Mouse (Mus musculus) urinary bladder, postnatal 25 days (tissue): ENCODE results near the gene Ctbs.

Source experiments
- DNase-seq: peaks from one replicate; pipeline ENCODE4 v3.0.0; 2022; ENCODE audit warnings: low spot score

Gene Ctbs

GRCm38 (mm10) chr3:146433681-146434350 lies 15.8 kb upstream of the Ctbs start:
- DNase-seq: no peak

DNA sequence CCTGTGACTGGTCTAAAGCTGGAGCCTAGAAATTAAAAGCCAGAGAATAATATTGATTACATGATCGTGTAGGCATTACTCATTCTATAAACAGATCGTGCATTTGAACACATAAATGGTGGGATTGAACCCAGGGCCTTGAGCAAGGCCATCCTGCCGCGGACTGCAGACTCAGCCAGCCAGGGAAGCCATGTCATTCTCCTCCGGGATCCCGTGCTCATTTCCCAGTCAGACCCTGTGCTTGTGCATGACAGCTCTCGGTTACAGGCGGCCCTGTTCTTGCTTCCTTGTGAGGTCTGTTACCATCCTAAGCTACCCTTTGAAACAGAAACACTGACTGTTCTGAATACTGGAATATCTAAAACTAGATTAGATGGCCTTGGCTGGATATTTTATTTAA lies 14.9 kb upstream of the Ctbs start:
- DNase-seq: no peak

GRCm38 (mm10) chr3:146435533-146435932 lies 14.1 kb upstream of the Ctbs start:
- no peak for DNase-seq

DNA sequence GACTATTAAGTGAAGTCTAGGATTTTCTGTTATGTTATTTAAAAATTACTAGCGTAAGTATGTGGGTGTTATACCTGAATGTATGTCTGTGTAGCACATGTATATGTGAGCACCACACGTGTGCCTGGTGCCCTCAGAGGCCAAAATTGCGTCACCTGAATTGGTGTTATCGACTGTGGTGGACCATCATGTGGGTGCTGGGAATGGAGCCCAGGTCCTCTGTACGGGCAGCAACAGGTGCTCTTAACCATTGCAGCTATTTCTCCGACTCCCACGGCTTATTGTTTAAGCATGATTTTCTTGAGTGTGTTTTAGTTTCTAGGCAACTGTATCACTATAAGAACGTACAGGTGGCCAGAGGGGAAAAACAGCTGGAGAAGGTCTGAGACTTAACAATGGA lies 13.5 kb upstream of the Ctbs start:
- DNase-seq: no peak

GRCm38 (mm10) chr3:146440011-146440410 lies 9.6 kb upstream of the Ctbs start:
- DNase-seq: no peak

- no peak for DNase-seq
These were observed 9.2 kb upstream of the Ctbs start for GRCm38 (mm10) chr3:146440422-146440821.

DNA sequence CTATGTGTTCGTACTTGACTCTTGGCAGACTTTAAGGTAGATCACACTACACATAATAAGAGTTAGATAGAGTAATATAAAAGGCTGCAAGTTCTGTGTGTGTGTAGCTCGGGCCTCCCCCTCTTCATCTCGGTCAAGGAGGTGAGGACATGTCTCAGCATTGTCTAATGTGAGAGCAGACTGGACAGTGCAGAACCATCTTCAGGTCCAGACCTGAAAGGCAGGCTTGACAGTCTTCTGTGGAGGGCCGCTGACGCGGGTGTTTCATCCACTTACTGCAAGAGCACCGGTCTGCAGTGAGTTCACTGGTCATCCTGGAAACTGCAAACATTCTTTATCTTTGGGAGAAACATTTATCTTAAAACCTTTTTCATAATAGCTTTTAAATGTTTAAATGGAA lies 7.1 kb upstream of the Ctbs start:
- no peak for DNase-seq

GRCm38 (mm10) chr3:146442936-146443335 lies 6.7 kb upstream of the Ctbs start:
- DNase-seq: no peak

DNA sequence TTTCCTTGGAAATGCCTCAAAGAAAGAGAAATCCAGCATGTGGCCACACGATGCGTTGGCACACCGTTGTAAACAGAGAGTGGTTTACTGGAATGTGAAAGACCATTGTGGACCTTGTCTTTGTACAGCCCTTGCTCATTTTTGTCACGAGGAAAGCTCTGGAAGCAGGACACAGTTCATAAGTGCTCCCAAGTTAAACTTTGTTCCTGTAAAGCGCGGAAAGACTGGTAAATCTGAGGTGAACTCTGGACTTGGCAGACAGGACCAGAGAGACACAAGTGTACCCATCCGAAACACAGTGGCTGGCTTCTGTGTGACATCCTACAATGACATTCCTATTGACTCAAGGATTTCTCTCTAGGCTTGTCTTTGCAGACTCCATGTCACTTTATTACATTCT lies 6.2 kb upstream of the Ctbs start:
- DNase-seq: no peak

- no peak for DNase-seq
These were observed 4.7 kb upstream of the Ctbs start for GRCm38 (mm10) chr3:146444880-146445279.

GRCm38 (mm10) chr3:146447156-146447555 lies 2.4 kb upstream of the Ctbs start:
- DNase-seq: no peak

GRCm38 (mm10) chr3:146447598-146447997 lies 2.0 kb upstream of the Ctbs start:
- no peak for DNase-seq

DNA sequence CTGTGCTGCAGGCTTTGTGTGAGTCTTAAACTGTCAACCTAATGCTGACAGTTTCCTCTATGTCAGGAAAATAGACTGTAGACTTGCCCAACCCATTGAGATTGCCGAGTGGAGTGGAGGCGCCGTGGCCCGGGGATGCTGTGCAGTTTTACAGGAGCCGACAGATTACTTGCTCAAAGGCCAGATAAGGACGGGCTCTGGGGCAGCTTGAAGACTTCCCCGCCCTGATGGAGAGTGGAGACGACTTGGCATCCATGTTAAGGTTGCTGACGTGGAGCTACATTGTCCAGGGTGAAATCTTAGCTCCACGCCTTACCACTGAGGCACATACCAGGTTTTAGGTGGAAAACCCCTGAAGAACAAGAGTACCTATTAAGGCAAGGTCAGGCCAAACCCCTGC lies 1.2 kb upstream of the Ctbs start:
- no peak for DNase-seq

GRCm38 (mm10) chr3:146448969-146449368 lies 626 bp upstream of the Ctbs start:
- DNase-seq: no peak

DNA sequence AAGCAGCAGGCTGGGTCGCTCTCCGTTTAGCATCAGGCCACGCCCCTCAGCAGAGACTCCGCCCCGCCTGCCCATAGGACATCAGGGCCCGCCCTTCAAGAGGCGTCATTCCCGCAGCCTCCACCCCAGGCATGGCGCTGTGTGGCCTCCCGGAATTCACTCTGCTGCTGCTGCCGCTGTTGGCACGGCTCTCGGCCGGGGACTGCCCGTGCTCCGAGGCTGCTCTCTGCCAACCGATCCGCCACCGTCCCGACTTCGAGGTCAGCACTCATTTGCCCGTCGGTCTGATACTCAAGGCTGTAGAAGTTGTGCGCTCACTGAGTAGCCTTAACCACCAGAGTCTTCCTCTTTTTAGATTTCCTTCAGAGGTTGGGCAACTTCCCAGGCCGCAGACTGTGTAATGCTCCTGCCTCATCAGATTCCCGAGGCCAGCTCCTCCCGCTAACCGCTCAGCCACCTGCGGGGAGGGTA lies 811 bp downstream of the Ctbs start:
- peak; percentile 92 for DNase-seq

- no peak for DNase-seq
These were observed 1.8 kb downstream of the Ctbs start for GRCm38 (mm10) chr3:146451375-146451774.

- DNase-seq: no peak
These were observed 13.3 kb downstream of the Ctbs start for GRCm38 (mm10) chr3:146462939-146463338.

DNA sequence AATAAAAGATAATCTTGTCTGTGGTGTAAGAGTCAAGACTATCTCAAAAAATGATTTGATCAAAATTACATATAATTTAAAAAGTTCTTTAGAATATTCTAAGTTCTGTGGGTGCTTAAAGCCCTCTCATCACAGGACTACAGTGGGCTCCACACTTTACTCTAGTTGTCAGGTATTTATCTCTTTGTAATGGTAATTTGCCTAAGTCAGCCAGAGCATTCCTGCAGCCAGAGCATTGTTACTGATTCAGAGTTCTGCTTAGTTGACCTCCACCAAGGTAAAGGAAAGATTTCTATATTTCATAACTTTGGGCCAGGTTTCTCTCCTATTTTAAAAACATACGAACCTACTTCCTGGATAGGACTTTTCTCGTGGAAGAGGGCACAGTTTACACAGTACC lies 19.6 kb downstream of the Ctbs start:
- DNase-seq: no peak

GRCm38 (mm10) chr3:146472657-146473056 lies 23.1 kb downstream of the Ctbs start:
- no peak for DNase-seq

- DNase-seq: no peak
These were observed 24.1 kb downstream of the Ctbs start for GRCm38 (mm10) chr3:146473741-146474140.

DNA sequence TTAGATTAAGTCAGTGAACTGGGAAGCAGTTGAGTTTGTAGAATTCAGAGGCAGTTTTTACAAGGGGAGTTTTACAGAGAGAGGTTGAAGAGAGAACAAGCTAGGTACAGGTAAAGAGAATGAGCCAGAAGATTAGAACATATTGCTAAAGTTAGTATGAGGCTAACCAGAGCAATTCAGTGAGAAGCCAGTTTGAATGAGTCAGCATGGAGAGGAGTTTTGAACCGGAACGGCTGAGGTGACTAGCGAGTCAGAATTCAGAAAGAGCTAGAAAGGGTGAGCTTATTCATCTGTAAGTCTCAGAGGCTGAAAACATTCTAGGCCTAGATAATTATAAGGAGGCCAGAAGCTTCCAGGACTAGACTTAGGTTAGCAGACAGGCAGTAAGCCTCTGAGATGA lies 24.8 kb downstream of the Ctbs start:
- no peak for DNase-seq

DNA sequence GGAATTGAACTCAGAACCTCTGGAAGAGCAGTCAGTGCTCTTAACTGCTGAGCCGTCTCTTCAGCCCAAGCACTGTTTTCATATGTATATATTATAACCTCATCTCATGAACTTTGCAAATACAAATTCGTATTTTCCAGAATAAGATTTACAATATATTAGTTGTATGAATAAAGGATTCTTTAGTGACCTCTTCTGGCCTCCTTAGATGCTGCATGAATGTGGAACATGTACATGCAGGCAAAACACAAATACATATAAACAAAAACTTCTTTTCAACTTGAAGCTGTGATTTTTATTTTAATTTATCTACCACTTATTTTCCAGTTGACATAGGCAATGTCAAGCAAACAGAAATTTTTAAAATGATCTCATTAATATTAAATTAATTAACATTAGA lies 32.4 kb downstream of the Ctbs start:
- DNase-seq: no peak

GRCm38 (mm10) chr3:146486464-146486863 lies 36.9 kb downstream of the Ctbs start:
- no peak for DNase-seq

GRCm38 (mm10) chr3:146494941-146495340 lies 45.3 kb downstream of the Ctbs start:
- no peak for DNase-seq
